Mouse (Mus musculus): ENCODE data around the gene Map4k3. TPM values are rescaled to one million over a fixed set of nuclear protein-coding genes. Genes with fewer than 3 reads are reported as not detected.

Gene Map4k3
- total RNA-seq, 2 experiments from 2014 or later: 72.8 to 78.3 TPM

- no peak for DNase-seq (ENCODE audit: low spot score in 2 of 2)
Measured at GRCm38 (mm10) chr17:80635794-80636193, 92.5 kb downstream of the Map4k3 start.

- DNase-seq (ENCODE audit: low spot score in 2 of 2): no peak
Measured at GRCm38 (mm10) chr17:80632846-80633245, 95.4 kb downstream of the Map4k3 start.

GRCm38 (mm10) chr17:80632354-80632753, 95.9 kb downstream of the Map4k3 start:
- DNase-seq (ENCODE audit: low spot score in 2 of 2): no peak

GRCm38 (mm10) chr17:80631028-80631427, 97.3 kb downstream of the Map4k3 start:
- no peak for DNase-seq (ENCODE audit: low spot score in 2 of 2)

- DNase-seq (ENCODE audit: low spot score in 2 of 2): no peak
Measured at GRCm38 (mm10) chr17:80624979-80625378, 103.3 kb downstream of the Map4k3 start.

- no peak for DNase-seq (ENCODE audit: low spot score in 2 of 2)
Measured at GRCm38 (mm10) chr17:80621691-80622090, 106.6 kb downstream of the Map4k3 start.

GRCm38 (mm10) chr17:80620786-80621423, 107.4 kb downstream of the Map4k3 start:
- DNase-seq (ENCODE audit: low spot score in 2 of 2): peak; percentile 69 to 80

- DNase-seq (ENCODE audit: low spot score in 2 of 2): peak; percentile 40 to 56
Measured at GRCm38 (mm10) chr17:80619556-80619955, 108.7 kb downstream of the Map4k3 start.

GRCm38 (mm10) chr17:80618890-80619289, 109.4 kb downstream of the Map4k3 start:
- no peak for DNase-seq (ENCODE audit: low spot score in 2 of 2)

GRCm38 (mm10) chr17:80603806-80604205, 124.5 kb downstream of the Map4k3 start:
- no peak for DNase-seq (ENCODE audit: low spot score in 2 of 2)

- DNase-seq (ENCODE audit: low spot score in 2 of 2): no peak
Measured at GRCm38 (mm10) chr17:80603079-80603625, 125.1 kb downstream of the Map4k3 start.

- DNase-seq (ENCODE audit: low spot score in 2 of 2): peak; percentile 51 to 56
Measured at GRCm38 (mm10) chr17:80601371-80601770, 126.9 kb downstream of the Map4k3 start.

GRCm38 (mm10) chr17:80583051-80583450, 145.2 kb downstream of the Map4k3 start:
- no peak for DNase-seq (ENCODE audit: low spot score in 2 of 2)

- no peak for DNase-seq (ENCODE audit: low spot score in 2 of 2)
Measured at GRCm38 (mm10) chr17:80579901-80580300, 148.4 kb downstream of the Map4k3 start.

- no peak for DNase-seq (ENCODE audit: low spot score in 2 of 2)
Measured at GRCm38 (mm10) chr17:80579089-80579488, 149.2 kb downstream of the Map4k3 start.

GRCm38 (mm10) chr17:80578041-80578440, 150.2 kb downstream of the Map4k3 start:
- no peak for DNase-seq (ENCODE audit: low spot score in 2 of 2)

GRCm38 (mm10) chr17:80577639-80578038, 150.6 kb downstream of the Map4k3 start, which contains the start of gene Cdkl4:
Gene Cdkl4, minus strand, starts transcription at chr17:80577813.
- no peak for DNase-seq (ENCODE audit: low spot score in 2 of 2)

- peak; percentile 65 to 75 for DNase-seq (ENCODE audit: low spot score in 2 of 2)
Measured at GRCm38 (mm10) chr17:80577214-80577613, 151.1 kb downstream of the Map4k3 start.

GRCm38 (mm10) chr17:80575008-80575407, 153.3 kb downstream of the Map4k3 start:
- no peak for DNase-seq (ENCODE audit: low spot score in 2 of 2)

- no peak for DNase-seq (ENCODE audit: low spot score in 2 of 2)
Measured at GRCm38 (mm10) chr17:80574471-80574965, 153.8 kb downstream of the Map4k3 start.

GRCm38 (mm10) chr17:80572187-80572935, 155.9 kb downstream of the Map4k3 start:
- DNase-seq (ENCODE audit: low spot score in 2 of 2): no peak

- DNase-seq (ENCODE audit: low spot score in 2 of 2): no peak
Measured at GRCm38 (mm10) chr17:80571460-80571859, 156.8 kb downstream of the Map4k3 start.

Measured in layer of hippocampus, postnatal 10 days (tissue).